13 mouse cellular contexts compared by ENCODE assay signal in genomic region chrX:53645885-53646284, GRCm38 (mm10). TPM values are rescaled to one million over a fixed set of nuclear protein-coding genes. Genes with fewer than 3 reads are reported as not detected.
DNase-seq lines count a peak whose midpoint lies in the region.
"Had no signal": no experiment of that assay in that cellular context is flagged by ENCODE, and none has a peak within 500 bp of the region (broad histone marks: within the 10 kb centered on the region; RNA-seq: fewer than 3 reads in every experiment).

No protein-coding gene starts in this region.

- peak; percentile 8 for DNase-seq in heart, adult 8-10 months (ENCODE audit: low spot score)
- no peak for DNase-seq in heart, adult 11 months
- peak; percentile 1 for DNase-seq in ES-CJ7 (ENCODE audit: low read depth, low spot score)
- DNase-seq in ZHBTc4 (ENCODE audit: low read depth, low spot score), result peak; percentile 8
- peak; percentile 31 for DNase-seq in lung, postnatal 10 days
- no peak for DNase-seq in cerebellum, adult 18-20 months
- DNase-seq in testis, postnatal 10 days (ENCODE audit: low spot score), result no peak
- DNase-seq: adrenal gland, adult 8-10 months; cerebellum, adult 9-10 months; kidney, adult 18-20 months; right cerebral cortex, postnatal 25 days had no signal

RNA-seq across cellular contexts. Expression of gene Rtl8a, which starts 2.4 kb away (rescaled TPM):
- 100 to 1,000 TPM; 123 to 154 (median 145) TPM for total RNA-seq in heart, adult 8-10 months (2022)

RNA-seq across cellular contexts. Expression of gene Rtl8b, which starts 24.3 kb away (rescaled TPM):
- 100 to 1,000 TPM in 1 of 4 experiments, 10 to 100 TPM in 3; 67.6 to 113 (median 90.3) TPM for total RNA-seq in heart, adult 8-10 months (2022)

RNA-seq across cellular contexts. Expression of gene Gm14597, which starts 37.1 kb away (rescaled TPM):
- not detected for total RNA-seq in heart, adult 8-10 months (2022)
- total RNA-seq: layer of hippocampus, postnatal 10 days; megakaryocyte-erythroid progenitor cell, adult 5-6 weeks had no signal

RNA-seq across cellular contexts. Expression of gene Rtl8c, which starts 38.1 kb away (rescaled TPM):
- total RNA-seq in heart, adult 8-10 months (2022), result 10 to 100 TPM; 15.6 to 25.5 (median 19.3) TPM

Comparison
In these comparisons a context has a peak if more than half of its experiments do, and no peak if none do; other contexts are left out.
1. DNase-seq: peak in heart, adult 8-10 months (single experiment), ES-CJ7 (single experiment), ZHBTc4 (single experiment) and lung, postnatal 10 days (single experiment); none in heart, adult 11 months (single experiment), cerebellum, adult 18-20 months (0 of 2) and testis, postnatal 10 days (single experiment).